Mouse (Mus musculus): ENCODE data around the gene E130309D02Rik.

Gene E130309D02Rik

GRCm38 (mm10) chr5:143311886-143312285 is 3.3 kb downstream of the E130309D02Rik start:
- peak; percentile 92 for DNase-seq (ENCODE audit: low read depth, low spot score)

GRCm38 (mm10) chr5:143309916-143310315 is 5.2 kb downstream of the E130309D02Rik start:
- DNase-seq (ENCODE audit: low read depth, low spot score), result no peak

- no peak for DNase-seq (ENCODE audit: low read depth, low spot score)
Measured at GRCm38 (mm10) chr5:143308825-143309224, 6.3 kb downstream of the E130309D02Rik start.

DNA sequence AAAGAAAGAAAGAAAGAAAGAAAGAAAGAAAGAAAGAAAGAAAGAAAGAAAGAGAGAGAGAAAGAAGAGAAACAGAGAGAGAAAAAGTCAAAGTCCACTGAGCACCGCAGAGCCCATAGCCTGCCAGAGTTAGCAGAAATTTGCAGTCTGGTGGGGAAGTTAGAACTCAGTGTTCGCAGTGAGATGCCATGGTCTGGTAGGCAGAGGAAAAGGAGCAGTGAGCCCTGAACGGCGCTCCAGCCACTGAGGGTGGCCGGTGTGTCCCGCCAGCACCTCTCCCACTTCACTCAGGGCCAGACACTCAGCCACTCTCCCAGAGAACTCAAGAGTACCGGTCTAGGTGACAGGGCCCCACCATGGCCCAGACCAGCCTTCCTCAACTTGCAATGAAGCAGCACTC is 10.9 kb downstream of the E130309D02Rik start:
- no peak for DNase-seq (ENCODE audit: low read depth, low spot score)

- peak; percentile 18 for DNase-seq (ENCODE audit: low read depth, low spot score)
Measured at GRCm38 (mm10) chr5:143301296-143301695, 13.9 kb downstream of the E130309D02Rik start.

- peak; percentile 54 for DNase-seq (ENCODE audit: low read depth, low spot score)
Measured at GRCm38 (mm10) chr5:143299686-143300085, 15.5 kb downstream of the E130309D02Rik start.

DNA sequence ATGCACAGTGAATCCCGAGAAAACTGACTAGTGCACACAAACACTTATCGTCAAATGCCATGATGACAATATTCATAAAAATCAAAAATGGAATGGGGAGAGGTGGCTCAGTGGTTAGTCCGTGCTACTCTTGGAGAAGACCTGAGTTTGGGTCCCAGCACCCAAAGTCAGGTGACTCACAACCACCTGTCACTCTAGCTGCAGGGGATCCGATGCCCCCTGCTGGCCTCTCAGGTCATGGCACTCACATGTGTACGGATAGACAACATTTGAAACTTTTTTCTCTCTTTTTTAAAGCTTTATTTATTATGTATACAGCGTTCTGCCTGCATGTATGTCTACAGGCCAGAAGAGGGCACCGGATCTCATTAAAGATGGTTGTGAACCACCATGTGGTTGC is 16.8 kb downstream of the E130309D02Rik start:
- DNase-seq (ENCODE audit: low read depth, low spot score), result peak; percentile 42

DNA sequence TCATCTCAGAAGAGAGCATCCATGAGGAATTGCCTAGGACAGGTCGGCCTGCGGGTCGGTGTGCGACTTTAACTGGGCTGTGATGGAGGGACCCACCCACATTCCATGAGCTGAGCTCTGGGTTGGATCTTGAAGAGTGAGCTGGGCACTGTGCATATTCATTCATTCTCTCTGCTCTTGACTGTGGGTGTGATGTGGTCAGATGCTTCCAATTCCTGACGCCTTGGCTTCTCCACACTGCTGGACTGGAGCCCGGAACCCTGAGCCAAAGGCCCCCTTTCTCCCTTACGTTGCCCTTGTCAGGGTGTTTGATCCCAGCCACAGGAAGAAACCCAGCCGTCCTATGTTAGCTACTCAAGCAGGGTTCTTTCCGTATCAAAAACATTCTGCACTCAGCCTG is 17.2 kb downstream of the E130309D02Rik start:
- no peak for DNase-seq (ENCODE audit: low read depth, low spot score)

DNA sequence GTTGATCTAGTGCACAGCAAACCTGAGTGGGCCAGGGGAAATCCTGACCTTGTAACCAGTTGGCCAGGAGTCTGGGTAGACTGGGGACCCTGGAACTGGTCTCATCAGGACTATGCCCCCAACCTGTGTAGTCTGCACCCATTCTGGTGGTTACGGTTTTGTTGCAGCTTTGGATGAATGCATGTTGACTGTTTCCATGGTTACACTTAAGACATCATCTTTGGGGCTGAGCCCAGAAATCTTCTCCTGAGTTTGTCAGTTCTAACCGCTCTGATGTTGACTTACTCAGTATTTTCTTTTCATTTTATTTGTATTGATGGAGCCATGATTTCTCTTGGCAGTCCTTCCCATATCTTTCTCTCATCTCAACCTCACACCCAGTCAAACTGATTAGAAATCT is 19.8 kb downstream of the E130309D02Rik start:
- no peak for DNase-seq (ENCODE audit: low read depth, low spot score)

DNA sequence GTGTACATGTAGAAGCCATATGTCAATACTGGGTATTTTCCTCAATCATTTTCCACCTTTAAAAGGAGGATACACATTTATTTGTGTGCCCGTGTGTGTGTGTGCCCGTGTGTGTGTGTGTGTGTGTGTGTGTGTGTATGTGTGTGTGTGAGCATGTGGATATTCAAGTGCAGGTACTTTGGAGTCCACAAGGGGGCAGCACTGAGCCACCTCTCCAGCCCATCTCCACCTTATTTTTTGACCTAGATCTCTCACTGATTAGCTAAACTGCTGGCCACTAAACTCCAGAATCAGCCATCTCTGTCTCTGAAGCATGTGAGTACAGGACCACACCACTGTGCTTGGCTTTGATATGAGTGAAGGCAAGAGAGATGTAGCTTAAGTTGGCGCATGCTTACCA is 20.3 kb downstream of the E130309D02Rik start:
- peak; percentile 39 for DNase-seq (ENCODE audit: low read depth, low spot score)

- DNase-seq (ENCODE audit: low read depth, low spot score), result no peak
Measured at GRCm38 (mm10) chr5:143293404-143293803, 21.8 kb downstream of the E130309D02Rik start, which contains the start of gene Zfp853. Gene Zfp853 (minus strand): TSS chr5:143293623.

DNA sequence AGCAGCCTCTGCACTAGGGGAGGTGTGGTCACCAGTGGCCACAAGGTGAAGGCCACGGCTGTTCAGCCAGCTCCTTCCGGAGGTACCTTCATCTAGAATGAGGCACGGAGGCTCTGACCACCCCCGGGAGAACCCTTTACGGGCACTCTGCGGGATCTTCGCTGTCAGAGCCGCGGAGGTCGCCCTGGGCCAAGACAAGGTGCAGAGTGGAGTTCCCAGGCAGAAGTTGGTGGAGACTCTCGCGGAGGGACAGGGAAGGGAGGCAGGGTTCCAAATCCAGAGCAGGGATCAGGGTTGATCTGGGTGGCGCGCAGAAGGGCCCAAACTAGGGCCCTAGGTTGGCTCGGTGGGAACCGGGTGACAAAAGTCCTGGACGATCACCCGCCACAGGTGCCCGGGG is 22.3 kb downstream of the E130309D02Rik start:
- DNase-seq (ENCODE audit: low read depth, low spot score), result no peak

DNA sequence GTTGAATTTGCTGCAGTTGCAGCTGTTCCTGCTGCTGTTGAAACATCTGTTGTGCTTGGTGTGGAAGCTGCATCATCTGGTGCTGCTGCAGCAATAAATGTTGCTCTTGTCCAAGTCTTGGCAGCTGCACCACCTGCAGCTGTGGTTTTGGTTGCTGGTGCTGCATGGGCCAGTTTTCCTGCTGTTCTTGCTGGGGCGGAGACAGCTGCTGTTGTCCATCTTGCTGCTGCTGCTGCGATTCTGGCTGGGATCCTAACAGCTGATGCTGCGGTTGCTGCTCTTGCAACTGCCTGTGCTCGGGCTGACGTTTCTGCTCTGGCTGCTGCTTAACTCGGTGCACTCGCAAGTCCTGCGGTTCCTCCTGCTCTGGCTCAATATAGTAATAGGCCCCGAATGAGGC is 25.9 kb downstream of the E130309D02Rik start:
- DNase-seq (ENCODE audit: low read depth, low spot score), result no peak

DNA sequence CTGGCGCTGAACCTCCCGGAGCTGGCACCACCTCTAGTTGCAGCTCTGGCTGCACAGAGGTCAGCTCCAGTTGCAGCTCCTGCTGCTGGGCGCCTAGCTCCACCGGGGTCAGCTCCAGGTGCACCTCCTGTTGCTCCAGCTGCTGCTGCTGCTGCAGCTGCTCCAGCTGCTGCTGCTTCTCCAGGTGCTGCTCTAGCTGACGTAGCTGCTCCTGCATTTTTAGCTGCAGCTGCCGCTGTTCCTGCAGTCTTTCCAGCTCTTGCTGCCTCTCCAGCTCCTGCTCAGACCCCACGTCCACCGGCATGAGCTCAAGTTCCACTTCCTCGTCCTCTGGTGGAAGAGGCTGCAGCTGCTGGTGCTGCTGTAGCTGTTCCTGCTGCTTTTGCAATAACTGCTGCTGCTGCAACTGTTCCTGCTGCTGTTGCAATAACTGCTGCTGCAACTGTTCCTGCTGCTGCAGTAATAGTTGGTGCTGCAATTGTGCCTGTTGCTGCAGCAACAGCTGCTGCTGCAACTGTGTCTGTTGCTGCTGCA is 26.7 kb downstream of the E130309D02Rik start:
- DNase-seq (ENCODE audit: low read depth, low spot score), result no peak

DNA sequence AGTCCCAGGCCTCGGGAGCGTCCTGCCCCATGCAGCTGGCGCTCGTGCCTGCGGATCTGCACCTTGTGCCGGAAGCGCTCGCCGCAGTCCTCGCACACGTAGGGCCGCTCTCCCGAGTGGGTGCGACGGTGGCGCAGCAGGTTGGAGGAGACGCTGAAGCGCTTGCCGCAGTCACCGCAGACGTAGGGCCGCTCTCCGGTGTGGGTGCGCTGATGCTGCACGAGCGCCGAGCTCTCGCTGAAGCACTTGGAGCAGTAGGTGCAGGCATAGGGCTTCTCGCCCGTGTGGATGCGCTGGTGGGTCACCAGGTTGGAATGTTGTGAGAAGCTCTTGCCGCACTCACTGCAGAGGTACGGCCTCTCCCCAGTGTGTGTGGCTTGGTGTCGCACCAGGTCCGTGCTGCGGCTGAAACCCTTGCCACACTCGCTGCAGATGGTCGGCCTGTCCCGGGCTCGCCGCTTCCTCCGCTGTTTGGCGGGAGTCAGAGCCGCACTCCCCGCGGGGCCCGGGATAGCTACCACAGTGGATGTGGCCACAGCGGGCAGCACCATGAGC is 27.3 kb downstream of the E130309D02Rik start:
- peak; percentile 51 for DNase-seq (ENCODE audit: low read depth, low spot score)

GRCm38 (mm10) chr5:143284762-143285161 is 30.4 kb downstream of the E130309D02Rik start:
- DNase-seq (ENCODE audit: low read depth, low spot score), result peak; percentile 25

GRCm38 (mm10) chr5:143279247-143279646 is 35.9 kb downstream of the E130309D02Rik start:
- no peak for DNase-seq (ENCODE audit: low read depth, low spot score)

- no peak for DNase-seq (ENCODE audit: low read depth, low spot score)
Measured at GRCm38 (mm10) chr5:143275761-143276160, 39.4 kb downstream of the E130309D02Rik start.

DNA sequence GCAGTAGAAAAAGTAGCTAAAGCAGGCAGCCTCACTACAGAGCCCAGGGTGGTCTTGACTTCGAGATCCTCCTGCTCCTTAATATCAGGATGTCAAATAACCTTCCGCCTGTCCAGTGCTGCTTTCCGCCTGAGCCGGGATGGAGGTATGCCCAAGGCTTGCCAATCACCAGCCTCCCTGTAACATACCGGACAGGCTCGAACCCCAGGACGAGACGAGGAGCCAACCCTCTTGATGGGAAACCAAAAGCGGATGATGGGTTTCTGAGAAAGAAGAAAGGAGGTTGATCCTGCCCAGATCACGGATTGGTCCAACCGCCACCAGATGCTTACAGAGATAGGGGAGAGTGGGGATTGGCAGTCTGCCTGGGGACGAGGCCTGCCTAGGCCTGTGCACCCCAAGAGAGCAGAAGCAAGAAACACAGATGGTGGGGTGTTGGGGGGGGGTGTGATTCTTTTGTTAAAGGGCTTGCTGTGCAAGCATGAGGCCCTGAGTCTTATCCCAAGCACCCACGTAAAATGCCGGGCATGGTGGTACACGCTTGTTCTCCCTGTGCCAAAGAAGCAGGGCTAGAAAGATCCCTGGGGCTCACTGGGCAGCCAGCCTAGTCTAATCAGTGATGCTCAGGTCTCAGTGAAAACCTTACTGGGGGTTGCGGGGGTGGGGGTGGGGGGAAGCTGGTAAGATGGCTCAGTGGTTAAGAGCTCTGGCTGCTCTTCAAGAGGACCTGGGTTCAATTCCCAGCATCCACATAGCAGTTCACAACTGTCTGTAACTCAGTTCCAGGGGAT is 42.4 kb downstream of the E130309D02Rik start:
- no peak for DNase-seq (ENCODE audit: low read depth, low spot score)

GRCm38 (mm10) chr5:143272108-143272507 is 43.1 kb downstream of the E130309D02Rik start:
- DNase-seq (ENCODE audit: low read depth, low spot score), result no peak

- DNase-seq (ENCODE audit: low read depth, low spot score), result no peak
Measured at GRCm38 (mm10) chr5:143271642-143272041, 43.5 kb downstream of the E130309D02Rik start.

DNA sequence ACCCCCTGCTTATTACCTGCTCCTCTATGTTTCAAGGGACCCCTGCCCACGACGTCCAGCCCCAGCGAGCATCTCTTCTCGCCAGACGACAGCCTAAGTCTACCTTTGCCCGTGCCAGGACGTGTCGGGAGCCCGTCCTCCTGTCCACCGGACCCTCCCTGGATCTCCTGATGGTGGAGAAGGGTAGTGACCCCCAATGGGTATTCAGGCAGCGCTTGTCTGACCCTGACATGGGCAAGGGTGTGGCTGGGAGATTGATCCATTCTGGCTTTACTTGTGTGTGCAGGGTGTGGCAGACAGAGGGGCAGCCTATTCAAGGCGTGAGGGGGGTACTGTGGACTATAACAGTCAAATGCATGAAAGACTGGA is 45.0 kb downstream of the E130309D02Rik start:
- DNase-seq (ENCODE audit: low read depth, low spot score), result no peak

All from CD4-positive, CD25-positive, alpha-beta regulatory T cell, adult 2 months (primary cell).